Mouse (Mus musculus): ENCODE results near the gene Shld2.

- TF ChIP-seq MAX (IDR thresholded peaks at IDR 0.05; ENCODE audit: low read depth) (no peak), POLR2A (IDR thresholded peaks at IDR 0.05; ENCODE audit: insufficient read length, low read depth) (no peak), MYOD1 (IDR thresholded peaks at IDR 0.05; ENCODE audit: control insufficient read depth in 1 of 3, insufficient read length in 2 of 3, low read depth in 2 of 3) (no peak), MYOG (IDR thresholded peaks at IDR 0.05; ENCODE audit: control insufficient read depth in 1 of 3, insufficient read depth in 1 of 3, insufficient read length in 2 of 3, low read depth in 2 of 3) (no peak), E2F4 (IDR thresholded peaks at IDR 0.05; ENCODE audit: insufficient read depth) (no peak), POLR2AphosphoS2 (IDR thresholded peaks at IDR 0.05; ENCODE audit: insufficient read length, low read depth) (no peak), SRF (IDR thresholded peaks at IDR 0.05; ENCODE audit: control insufficient read depth, insufficient read length, low read depth) (no peak), TCF12 (IDR thresholded peaks at IDR 0.05; ENCODE audit: insufficient read depth, poor library complexity, severe bottlenecking) (no peak), CEBPB (IDR thresholded peaks at IDR 0.05; ENCODE audit: insufficient read depth, poor library complexity, severe bottlenecking) (no peak), REST (IDR thresholded peaks at IDR 0.05; ENCODE audit: insufficient read depth, insufficient read length) (no peak)
Measured at GRCm38 (mm10) chr14:34349007-34349406, 38.7 kb upstream of the Shld2 start.
